In genomic region chr2:101815250-101815934, GRCm38 (mm10) we compare ENCODE assay signal across 9 mouse cellular contexts.
DNase-seq lines count a peak whose midpoint lies in the region; ATAC-seq and TF ChIP-seq lines count a peak whose summit lies in the region.
"Had no signal": no experiment of that assay in that cellular context is flagged by ENCODE, and none has a peak within 500 bp of the region (broad histone marks: within the 10 kb centered on the region; RNA-seq: fewer than 3 reads in every experiment).

No protein-coding gene starts in this region.

- H3K27ac ChIP-seq in intestine, embryonic 16.5 days (ENCODE audit: low read length), result peak overlapping the region; percentile 26; the same call in 1 of the 2 replicates
- H3K27ac ChIP-seq in intestine, embryonic 15.5 days, result no peak overlapping the region
- no peak overlapping the region for H3K27ac ChIP-seq in CH12.LX (ENCODE audit: insufficient read depth, low read depth)
- no peak overlapping the region for H3K27ac ChIP-seq in forebrain, embryonic 12.5 days

- TF ChIP-seq CTCF in CH12.LX (conservative IDR thresholded peaks at IDR 0.05 in 1 of 2, IDR thresholded peaks at IDR 0.05 in 1 of 2; ENCODE audit: low read depth in 2 of 2, low read length in 2 of 2), result peak; percentile 71 to 74

- no peak for ATAC-seq in intestine, embryonic 16.5 days
- ATAC-seq in intestine, embryonic 15.5 days, result no peak
- no peak for ATAC-seq in forebrain, embryonic 12.5 days (ENCODE audit: low FRiP score)

- no peaks in the 10 kb centered on the region for H3K79me2 ChIP-seq in CH12.LX (replicated peaks; ENCODE audit: control insufficient read depth, extremely low read depth, insufficient read depth, poor library complexity, severe bottlenecking)

- peaks cover 4% of the 10 kb centered on the region; the same call in 1 of the 2 replicates for H3K4me1 ChIP-seq in intestine, embryonic 16.5 days (ENCODE audit: control insufficient read depth, insufficient read depth, low read length)
- H3K4me1 ChIP-seq in intestine, embryonic 15.5 days (replicated peaks), result peaks cover 7% of the 10 kb centered on the region; the same call in 1 of the 2 replicates
- peaks cover 8 to 9% of the 10 kb centered on the region in 2 experiments for H3K4me1 ChIP-seq in CH12.LX (ENCODE audit: control insufficient read depth in 1 of 2, insufficient read depth in 2 of 2)
- no peaks in the 10 kb centered on the region for H3K4me1 ChIP-seq in forebrain, embryonic 12.5 days

- no peak for TF ChIP-seq POLR2A in CH12.LX (IDR thresholded peaks at IDR 0.05; ENCODE audit: low read depth, low read length)

- in situ Hi-C loops in CH12.LX (cut with MboI; ENCODE audit: low pct_ligation_motif_present, low pct_unique_long_range_greater_than_20kb, low sequenced_read_pairs), result no loop called here

- peak; percentile 37 for TF ChIP-seq RAD21 in CH12.LX (IDR thresholded peaks at IDR 0.05; ENCODE audit: low read depth, low read length)

- TF ChIP-seq EP300 in CH12.LX (IDR thresholded peaks at IDR 0.05; ENCODE audit: low read length), result no peak

- 37% methylated on average over 5 of the region's 5 CpGs for WGBS in intestine, embryonic 16.5 days
- 38% methylated on average over 5 of the region's 5 CpGs for WGBS in intestine, embryonic 15.5 days
- WGBS in forebrain, embryonic 12.5 days, result 44% methylated on average over 5 of the region's 5 CpGs

- no peak overlapping the region for H3K4me3 ChIP-seq in intestine, embryonic 16.5 days (ENCODE audit: low read length)
- H3K4me3 ChIP-seq in intestine, embryonic 15.5 days (replicated peaks), result no peak overlapping the region
- H3K4me3 ChIP-seq in CH12.LX (replicated peaks in 1 of 3; ENCODE audit: low read depth in 2 of 3, low read length in 2 of 3, poor library complexity in 1 of 3), result no peak overlapping the region
- no peak overlapping the region for H3K4me3 ChIP-seq in forebrain, embryonic 12.5 days (replicated peaks)
- H3K4me3 ChIP-seq: erythroblast, embryonic 14.5 days had no signal

- dilution Hi-C loops in CH12.LX (cut with MboI; ENCODE audit: extremely low pct_ligation_motif_present, extremely low pct_unique_long_range_greater_than_20kb, low sequenced_read_pairs), result no loop called here

- H3K4me2 ChIP-seq in intestine, embryonic 16.5 days (ENCODE audit: low read depth, low read length), result no peak overlapping the region
- H3K4me2 ChIP-seq in intestine, embryonic 15.5 days (replicated peaks), result no peak overlapping the region
- H3K4me2 ChIP-seq in CH12.LX (ENCODE audit: insufficient read depth, low read depth, poor library complexity, severe bottlenecking), result no peak overlapping the region
- no peak overlapping the region for H3K4me2 ChIP-seq in forebrain, embryonic 12.5 days

- no peaks in the 10 kb centered on the region for H3K9me3 ChIP-seq in intestine, embryonic 16.5 days (ENCODE audit: control insufficient read depth, low read length)
- no peaks in the 10 kb centered on the region for H3K9me3 ChIP-seq in intestine, embryonic 15.5 days
- no peaks in the 10 kb centered on the region for H3K9me3 ChIP-seq in CH12.LX (replicated peaks; ENCODE audit: low read length)
- H3K9me3 ChIP-seq in forebrain, embryonic 12.5 days, result no peaks in the 10 kb centered on the region

- H3K27me3 ChIP-seq in intestine, embryonic 16.5 days (replicated peaks; ENCODE audit: control insufficient read depth, insufficient read depth, low read length), result no peaks in the 10 kb centered on the region
- H3K27me3 ChIP-seq in intestine, embryonic 15.5 days (replicated peaks), result no peaks in the 10 kb centered on the region
- no peaks in the 10 kb centered on the region for H3K27me3 ChIP-seq in CH12.LX (replicated peaks)
- no peaks in the 10 kb centered on the region for H3K27me3 ChIP-seq in forebrain, embryonic 12.5 days

- DNase-seq in CH12.LX (ENCODE audit: extremely low read depth), result peak; percentile 46
- peak; percentile 15 for DNase-seq in adrenal gland, adult 2 months
- peak; percentile 49 to 55 for DNase-seq in kidney, postnatal 25 days
- DNase-seq in spleen, adult 12 weeks (ENCODE audit: low spot score), result peak; percentile 8
- DNase-seq in right cerebral cortex, postnatal 36 days (ENCODE audit: low spot score in 2 of 2), result no peak

- H3K36me3 ChIP-seq in intestine, embryonic 16.5 days (ENCODE audit: control insufficient read depth, insufficient read depth, low read length), result no peaks in the 10 kb centered on the region
- no peaks in the 10 kb centered on the region for H3K36me3 ChIP-seq in intestine, embryonic 15.5 days
- no peaks in the 10 kb centered on the region for H3K36me3 ChIP-seq in CH12.LX (replicated peaks in 1 of 2; ENCODE audit: control insufficient read depth in 1 of 2, insufficient read depth in 1 of 2, low read length in 1 of 2)
- H3K36me3 ChIP-seq in forebrain, embryonic 12.5 days (replicated peaks), result no peaks in the 10 kb centered on the region

- H3K9ac ChIP-seq in intestine, embryonic 16.5 days (ENCODE audit: low read depth, low read length), result no peak overlapping the region
- H3K9ac ChIP-seq in intestine, embryonic 15.5 days, result no peak overlapping the region
- no peak overlapping the region for H3K9ac ChIP-seq in CH12.LX (ENCODE audit: insufficient read depth, low read depth)
- no peak overlapping the region for H3K9ac ChIP-seq in forebrain, embryonic 12.5 days

TF ChIP-seq in CH12.LX, 34 proteins besides CTCF, POLR2A, EP300 and RAD21:
- TF ChIP-seq ZMIZ1 (IDR thresholded peaks at IDR 0.05; ENCODE audit: low read depth, low read length) (no peak), USF2 (conservative IDR thresholded peaks at IDR 0.05; ENCODE audit: low read depth, low read length) (no peak), MAX (IDR thresholded peaks at IDR 0.05; ENCODE audit: low read length) (no peak), SMC3 (IDR thresholded peaks at IDR 0.05; ENCODE audit: low read depth, low read length) (peak; percentile 71), ZC3H11A (IDR thresholded peaks at IDR 0.05; ENCODE audit: low read depth, low read length) (no peak), RCOR1 (conservative IDR thresholded peaks at IDR 0.05; ENCODE audit: low read depth, low read length) (no peak), CHD2 (IDR thresholded peaks at IDR 0.05; ENCODE audit: low read length) (no peak), ETS1 (conservative IDR thresholded peaks at IDR 0.05; ENCODE audit: low read depth, low read length) (no peak), MAZ (IDR thresholded peaks at IDR 0.05; ENCODE audit: low read depth, low read length) (no peak)

Comparison
In these comparisons a context has a peak if more than half of its experiments do, and no peak if none do; other contexts are left out.
1. DNase-seq: peak in CH12.LX (single experiment), adrenal gland, adult 2 months (single experiment), kidney, postnatal 25 days (2 of 2) and spleen, adult 12 weeks (single experiment); none in right cerebral cortex, postnatal 36 days (0 of 2).